Mouse (Mus musculus) embryonic facial prominence, embryonic 11.5 days (tissue): Measurements from ENCODE around the gene Ccdc39. TPM values are rescaled to one million over a fixed set of nuclear protein-coding genes. Genes with fewer than 3 reads are reported as not detected.

ENCODE experiments used
- ATAC-seq: fragments of 200-750 bp; cut with Nextera tagmentation; replicated peaks from 2 replicates; pipeline ENCODE4 v1.8.0; 2017; ENCODE audit warnings: low read depth; ENCODE audit not compliant: insufficient number of reproducible peaks, low FRiP score, low TSS enrichment
- DNase-seq: peaks from one replicate; pipeline ENCODE4 v3.0.0-alpha.2; 2015; ENCODE audit warnings: low spot score
- H3K27ac ChIP-seq: fragments of 300-500 bp; sonication (generic); replicated peaks from 2 replicates; pipeline ENCODE4 v1.5.1; 2014; ENCODE audit warnings: mild to moderate bottlenecking, low read depth, low read length, control low read depth
- H3K27me3 ChIP-seq: fragments of 300-500 bp; sonication (generic); 2 replicates; pipeline ENCODE4 v1.6.1; 2014; ENCODE audit warnings: mild to moderate bottlenecking, low read length, moderate library complexity, mixed read lengths; ENCODE audit not compliant: control insufficient read depth, insufficient read depth
- H3K36me3 ChIP-seq: fragments of 300-500 bp; sonication (generic); replicated peaks from 2 replicates; pipeline ENCODE4 v1.6.1; 2014; ENCODE audit warnings: low read depth, mild to moderate bottlenecking, low read length, moderate library complexity, mixed read lengths; ENCODE audit not compliant: control insufficient read depth, insufficient read depth
- H3K4me1 ChIP-seq: fragments of 300-500 bp; sonication (generic); 2 replicates; pipeline ENCODE4 v1.6.1; 2014; ENCODE audit warnings: low read length, mixed read lengths; ENCODE audit not compliant: control insufficient read depth, insufficient read depth
- H3K4me2 ChIP-seq: fragments of 300-500 bp; sonication (generic); 2 replicates; pipeline ENCODE4 v1.6.1; 2014; ENCODE audit warnings: low read depth, mild to moderate bottlenecking, control low read depth, low read length, moderate library complexity
- H3K4me3 ChIP-seq: fragments of 300-500 bp; sonication (generic); 2 replicates; pipeline ENCODE4 v1.5.1; 2014; ENCODE audit warnings: low read depth, low read length, control low read depth
- H3K9ac ChIP-seq: fragments of 300-500 bp; sonication (generic); replicated peaks from 2 replicates; pipeline ENCODE4 v1.6.1; 2014; ENCODE audit warnings: mild to moderate bottlenecking, control low read depth, low read length
- H3K9me3 ChIP-seq: fragments of 300-500 bp; sonication (generic); replicated peaks from 2 replicates; pipeline ENCODE4 v1.6.1; 2016; ENCODE audit warnings: mild to moderate bottlenecking, low read length, inconsistent platforms, mixed read lengths; ENCODE audit not compliant: control insufficient read depth
- WGBS: fragments of 180-500 bp; shearing (Covaris S2); extraction: QIAGEN DNeasy Blood & Tissue Kit; methylation state at CpG from one replicate; pipeline ENCODE4 v1.1.7; 2014; 5-methylcytosine and 5-hydroxymethylcytosine counted together
- polyA plus RNA-seq: library from polyadenylated mRNA; unstranded; fragments of >200 nt; fragmentation: Nextera tagmentation; extraction: Ambion mirVana; gene quantifications from 2 replicates; pipeline ENCODE4 v1.2.1, GENCODE M21; 2014

Gene Ccdc39
- 6.3 and 6.7 TPM in 2 replicates for polyA plus RNA-seq

GRCm38 (mm10) chr3:33843801-33844632, at the start of gene Ccdc39:
TSS of gene Ccdc39 (minus strand) at chr3:33844310.
- H3K4me1 ChIP-seq, result no peaks in the 10 kb centered on the region
- peak within 1 kb of the TSS; percentile 71 for H3K4me2 ChIP-seq
- WGBS, result 7% methylated on average over 26 of the region's 26 CpGs
- peak within 1 kb of the TSS; percentile 51 for H3K4me3 ChIP-seq
- no peaks in the 10 kb centered on the region for H3K36me3 ChIP-seq
- ATAC-seq (peak; percentile 92), DNase-seq (peak; percentile 87)
- H3K9ac ChIP-seq, result peak within 1 kb of the TSS; percentile 76
- no peak within 1 kb of the TSS for H3K27ac ChIP-seq
- no peaks in the 10 kb centered on the region for H3K27me3 ChIP-seq
- no peaks in the 10 kb centered on the region for H3K9me3 ChIP-seq

GRCm38 (mm10) chr3:33893433-33893832, 49.3 kb upstream of the Ccdc39 start:
- Histone ChIP-seq H3K36me3 (no peaks in the 10 kb centered on the region), H3K27ac (no peak overlapping the region), H3K9ac (no peak overlapping the region), H3K9me3 (no peaks in the 10 kb centered on the region), H3K4me1 (no peaks in the 10 kb centered on the region), H3K4me3 (no peak overlapping the region), H3K27me3 (no peaks in the 10 kb centered on the region), H3K4me2 (no peak overlapping the region)
- DNase-seq (no peak), ATAC-seq (no peak)
- WGBS, result 90% methylated on average over 5 of the region's 5 CpGs

- no peak overlapping the region for H3K4me2 ChIP-seq
- H3K4me1 ChIP-seq, result no peaks in the 10 kb centered on the region
- H3K9ac ChIP-seq, result no peak overlapping the region
- no peaks in the 10 kb centered on the region for H3K9me3 ChIP-seq
- no peaks in the 10 kb centered on the region for H3K36me3 ChIP-seq
- H3K27me3 ChIP-seq, result no peaks in the 10 kb centered on the region
- ATAC-seq, result no peak
- DNase-seq, result no peak
- no peak overlapping the region for H3K4me3 ChIP-seq
- 47% methylated on average over 8 of the region's 8 CpGs for WGBS
- no peak overlapping the region for H3K27ac ChIP-seq
These were observed 43.3 kb upstream of the Ccdc39 start for GRCm38 (mm10) chr3:33887438-33887837.

GRCm38 (mm10) chr3:33883105-33883504, 39.0 kb upstream of the Ccdc39 start:
- no peak overlapping the region for H3K27ac ChIP-seq
- no peak for DNase-seq
- H3K4me2 ChIP-seq, result no peak overlapping the region
- H3K9me3 ChIP-seq, result no peaks in the 10 kb centered on the region
- H3K4me1 ChIP-seq, result no peaks in the 10 kb centered on the region
- H3K36me3 ChIP-seq, result no peaks in the 10 kb centered on the region
- no peak overlapping the region for H3K4me3 ChIP-seq
- 92% methylated on average over 6 of the region's 6 CpGs for WGBS
- no peaks in the 10 kb centered on the region for H3K27me3 ChIP-seq
- no peak overlapping the region for H3K9ac ChIP-seq
- no peak for ATAC-seq

GRCm38 (mm10) chr3:33882695-33883094, 38.6 kb upstream of the Ccdc39 start:
- Histone ChIP-seq H3K9ac (no peak overlapping the region), H3K27ac (no peak overlapping the region), H3K27me3 (no peaks in the 10 kb centered on the region), H3K4me3 (no peak overlapping the region), H3K4me2 (no peak overlapping the region), H3K4me1 (no peaks in the 10 kb centered on the region), H3K36me3 (no peaks in the 10 kb centered on the region), H3K9me3 (no peaks in the 10 kb centered on the region)
- DNase-seq, result no peak
- WGBS, result 83% methylated on average over 2 of the region's 2 CpGs
- ATAC-seq, result no peak

GRCm38 (mm10) chr3:33878661-33879060, 34.6 kb upstream of the Ccdc39 start:
- DNase-seq (no peak), ATAC-seq (no peak)
- Histone ChIP-seq H3K4me1 (no peaks in the 10 kb centered on the region), H3K4me3 (no peak overlapping the region), H3K9ac (no peak overlapping the region), H3K27me3 (no peaks in the 10 kb centered on the region), H3K27ac (no peak overlapping the region), H3K9me3 (no peaks in the 10 kb centered on the region), H3K4me2 (no peak overlapping the region), H3K36me3 (no peaks in the 10 kb centered on the region)
- WGBS, result 93% methylated on average over 6 of the region's 6 CpGs

GRCm38 (mm10) chr3:33874456-33875286, 30.6 kb upstream of the Ccdc39 start:
- DNase-seq, result no peak
- ATAC-seq, result no peak
- Histone ChIP-seq H3K4me2 (no peak overlapping the region), H3K9me3 (no peaks in the 10 kb centered on the region), H3K27ac (no peak overlapping the region), H3K27me3 (no peaks in the 10 kb centered on the region), H3K4me3 (no peak overlapping the region), H3K9ac (no peak overlapping the region), H3K4me1 (no peaks in the 10 kb centered on the region), H3K36me3 (no peaks in the 10 kb centered on the region)
- WGBS, result 81% methylated on average over 12 of the region's 12 CpGs

GRCm38 (mm10) chr3:33873837-33874236, 29.7 kb upstream of the Ccdc39 start:
- no peak for ATAC-seq
- no peaks in the 10 kb centered on the region for H3K4me1 ChIP-seq
- peak; percentile 11 for DNase-seq
- H3K4me3 ChIP-seq, result no peak overlapping the region
- H3K27me3 ChIP-seq, result no peaks in the 10 kb centered on the region
- no peak overlapping the region for H3K27ac ChIP-seq
- no peaks in the 10 kb centered on the region for H3K9me3 ChIP-seq
- WGBS, result 64% methylated on average over 7 of the region's 7 CpGs
- H3K36me3 ChIP-seq, result no peaks in the 10 kb centered on the region
- H3K4me2 ChIP-seq, result no peak overlapping the region
- H3K9ac ChIP-seq, result no peak overlapping the region
